Mouse (Mus musculus): Measurements from ENCODE around the gene Tesk2. TPM values are rescaled to one million over a fixed set of nuclear protein-coding genes. Genes with fewer than 3 reads are reported as not detected.

The Tesk2 gene
- polyA plus RNA-seq, 1 experiment from 2014 or later = 5.8 TPM

DNA sequence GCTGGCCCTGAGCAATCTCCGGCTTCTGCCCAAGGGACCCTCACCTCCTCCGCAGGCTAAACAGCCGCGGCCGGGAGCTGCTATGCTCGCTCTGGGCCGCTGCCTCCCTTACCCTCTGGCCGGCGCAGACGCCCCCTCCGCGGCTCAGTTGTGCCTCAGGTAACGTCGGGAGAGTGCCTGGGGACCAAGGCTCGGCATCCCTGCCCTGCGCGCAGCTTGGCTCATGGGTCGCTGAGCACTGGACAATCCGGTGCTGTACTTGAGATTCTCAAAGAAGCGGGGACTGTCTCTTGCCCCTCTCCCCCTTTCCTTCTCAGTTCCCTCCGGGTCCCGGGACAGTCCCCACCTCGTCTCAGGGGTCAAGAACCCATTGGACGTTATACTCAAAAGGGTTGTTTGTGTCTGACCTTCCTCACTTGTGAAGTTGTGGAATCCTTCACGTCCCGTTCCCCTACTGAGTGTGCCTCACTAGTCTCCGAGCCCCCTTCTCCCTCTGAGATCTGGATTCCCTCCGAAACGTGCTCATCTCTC, 415 bp downstream of the Tesk2 start:
- Histone ChIP-seq H3K27ac (peak overlapping the region; percentile 81), H3K4me1 (peaks cover 14% of the 10 kb centered on the region), H3K9ac (peak overlapping the region; percentile 66), H3K27me3 (replicated peaks) (no peaks in the 10 kb centered on the region), H3K36me3 (no peaks in the 10 kb centered on the region), H3K4me2 (peak overlapping the region; percentile 76), H3K9me3 (no peaks in the 10 kb centered on the region), H3K4me3 (replicated peaks) (peak overlapping the region; percentile 68)
- no peak; the same call in 1 of the 2 replicates for ATAC-seq (ENCODE audit: insufficient read depth, low FRiP score, low read depth)
- 1% methylated on average over 29 of the region's 29 CpGs for WGBS

DNA sequence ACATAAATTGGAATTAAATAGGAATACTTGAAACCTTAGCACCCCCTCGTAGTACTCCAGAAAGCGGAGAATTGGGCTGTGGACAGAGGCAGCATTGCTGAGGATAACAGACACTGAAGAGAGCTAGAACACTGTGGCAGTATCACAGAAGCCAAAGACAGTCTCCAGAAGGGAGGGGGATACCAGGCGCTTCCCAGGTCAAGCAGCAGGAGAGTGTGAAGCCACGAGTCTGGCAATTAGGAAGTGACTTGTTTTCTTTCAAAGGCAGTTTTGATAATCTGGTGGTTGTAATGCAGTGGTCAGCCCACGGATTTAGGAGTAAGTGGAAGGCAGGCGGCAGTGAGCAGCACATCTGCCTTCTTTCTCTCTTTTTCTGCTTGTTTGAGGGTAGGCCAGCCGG, 1.5 kb downstream of the Tesk2 start:
- no peak overlapping the region for H3K27ac ChIP-seq
- no peak overlapping the region for H3K9ac ChIP-seq
- no peak for ATAC-seq (ENCODE audit: insufficient read depth, low FRiP score, low read depth)
- no peaks in the 10 kb centered on the region for H3K36me3 ChIP-seq
- H3K27me3 ChIP-seq (replicated peaks) = no peaks in the 10 kb centered on the region
- H3K4me1 ChIP-seq = peaks cover 14% of the 10 kb centered on the region
- H3K4me3 ChIP-seq (replicated peaks) = 0 out of 2 replicates have a peak overlapping the region, but pooled peaks have one; percentile 68
- peak overlapping the region; percentile 76 for H3K4me2 ChIP-seq
- 46% methylated on average over 7 of the region's 7 CpGs for WGBS
- no peaks in the 10 kb centered on the region for H3K9me3 ChIP-seq

DNA sequence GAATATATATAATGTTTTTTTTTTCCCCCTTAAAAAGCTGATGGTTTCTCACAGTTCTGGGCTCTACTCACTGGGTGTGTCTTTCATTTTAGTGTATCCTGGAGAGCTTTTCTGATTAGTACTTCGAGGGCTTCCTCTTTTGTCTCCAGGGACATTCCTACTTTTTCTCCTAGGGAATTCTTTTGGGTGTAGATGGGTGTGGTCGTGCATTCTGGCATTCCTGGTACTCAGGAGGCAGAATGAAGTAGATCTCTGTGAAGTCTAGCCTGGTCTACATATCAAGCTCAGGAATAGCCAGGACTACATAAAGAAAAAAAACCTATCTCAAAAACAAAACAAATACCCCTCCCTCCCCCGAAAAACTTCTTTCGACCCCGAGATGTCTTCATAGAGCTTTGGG, 4.7 kb downstream of the Tesk2 start:
- Histone ChIP-seq H3K36me3 (no peaks in the 10 kb centered on the region), H3K9me3 (no peaks in the 10 kb centered on the region), H3K27ac (no peak overlapping the region), H3K27me3 (replicated peaks) (no peaks in the 10 kb centered on the region), H3K4me1 (peaks cover 9% of the 10 kb centered on the region), H3K4me3 (replicated peaks) (no peak overlapping the region), H3K9ac (no peak overlapping the region), H3K4me2 (no peak overlapping the region)
- WGBS = 76% methylated on average over 5 of the region's 5 CpGs
- no peak for ATAC-seq (ENCODE audit: insufficient read depth, low FRiP score, low read depth)

DNA sequence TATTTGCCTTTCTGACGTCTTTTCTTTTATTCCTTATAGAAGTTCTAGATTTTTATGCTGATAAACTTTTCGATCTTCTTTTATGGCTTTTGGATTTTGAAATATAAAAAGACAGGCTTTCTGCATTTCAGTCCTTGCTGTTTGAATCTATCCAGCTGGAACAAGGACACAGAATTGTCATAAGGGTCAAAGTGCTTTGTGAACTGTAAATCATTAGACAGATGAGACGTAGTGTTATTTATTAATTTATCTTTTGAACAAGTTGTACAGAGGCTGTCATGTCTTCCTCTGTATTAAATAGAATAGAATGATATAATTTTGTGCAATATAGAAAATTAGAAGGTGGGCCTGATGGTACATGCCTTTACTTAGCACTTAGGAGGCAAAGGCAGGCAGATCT, 6.7 kb downstream of the Tesk2 start:
- H3K27me3 ChIP-seq (replicated peaks) = no peaks in the 10 kb centered on the region
- no peak overlapping the region for H3K4me2 ChIP-seq
- H3K4me1 ChIP-seq = peaks cover 2% of the 10 kb centered on the region
- H3K9ac ChIP-seq = no peak overlapping the region
- H3K27ac ChIP-seq = no peak overlapping the region
- no peak for ATAC-seq (ENCODE audit: insufficient read depth, low FRiP score, low read depth)
- no peak overlapping the region for H3K4me3 ChIP-seq (replicated peaks)
- WGBS = 70% methylated on average over 3 of the region's 3 CpGs
- H3K36me3 ChIP-seq = no peaks in the 10 kb centered on the region
- no peaks in the 10 kb centered on the region for H3K9me3 ChIP-seq

DNA sequence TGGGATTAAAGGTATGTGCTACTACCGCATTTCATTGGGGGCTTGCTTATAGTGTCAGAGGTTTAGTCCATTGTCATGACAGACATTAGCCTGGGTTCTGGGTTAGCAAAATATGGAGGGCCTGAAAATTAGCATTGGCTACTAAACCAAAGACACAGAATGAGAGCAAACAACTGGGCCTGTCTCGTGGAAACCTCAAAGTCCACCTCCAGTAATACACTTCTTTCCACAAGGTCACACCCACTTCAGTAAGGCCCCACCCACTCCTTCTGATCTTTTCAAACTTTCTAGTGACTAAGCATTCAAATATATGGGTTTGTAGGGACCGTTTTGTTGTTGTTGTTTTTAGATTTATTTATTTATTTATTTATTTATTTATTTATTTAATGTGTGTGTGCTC, 8.8 kb downstream of the Tesk2 start:
- Histone ChIP-seq H3K4me2 (no peak overlapping the region), H3K9ac (no peak overlapping the region), H3K27ac (no peak overlapping the region), H3K27me3 (replicated peaks) (no peaks in the 10 kb centered on the region), H3K4me3 (replicated peaks) (no peak overlapping the region), H3K36me3 (no peaks in the 10 kb centered on the region), H3K4me1 (no peaks in the 10 kb centered on the region), H3K9me3 (no peaks in the 10 kb centered on the region)
- no peak for ATAC-seq (ENCODE audit: insufficient read depth, low FRiP score, low read depth)
- WGBS = 86% methylated on average over 3 of the region's 3 CpGs

DNA sequence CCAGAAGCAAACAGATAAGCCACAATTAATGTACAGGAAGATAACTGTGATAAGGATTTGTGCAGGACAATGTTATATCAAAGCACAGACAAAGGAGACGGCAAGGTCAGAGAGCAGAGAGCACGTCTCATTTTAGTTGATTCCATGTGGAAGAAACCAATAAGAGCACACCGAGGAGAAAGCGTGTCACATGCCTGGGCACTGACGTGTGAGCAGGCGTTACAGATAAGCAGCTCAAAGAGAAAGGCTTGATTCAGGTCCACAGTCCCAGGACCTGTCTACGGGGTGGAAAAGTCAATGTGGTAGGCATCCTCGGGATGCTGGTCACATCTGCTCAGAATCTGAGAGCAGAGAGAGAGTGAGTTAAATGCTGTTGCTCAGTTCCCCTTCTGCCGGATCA, 10.3 kb downstream of the Tesk2 start:
- WGBS = 74% methylated on average over 9 of the region's 9 CpGs
- no peaks in the 10 kb centered on the region for H3K9me3 ChIP-seq
- ATAC-seq (ENCODE audit: insufficient read depth, low FRiP score, low read depth) = no peak
- no peak overlapping the region for H3K4me2 ChIP-seq
- no peaks in the 10 kb centered on the region for H3K36me3 ChIP-seq
- no peak overlapping the region for H3K9ac ChIP-seq
- H3K27ac ChIP-seq = no peak overlapping the region
- H3K4me1 ChIP-seq = no peaks in the 10 kb centered on the region
- H3K4me3 ChIP-seq (replicated peaks) = no peak overlapping the region
- no peaks in the 10 kb centered on the region for H3K27me3 ChIP-seq (replicated peaks)

DNA sequence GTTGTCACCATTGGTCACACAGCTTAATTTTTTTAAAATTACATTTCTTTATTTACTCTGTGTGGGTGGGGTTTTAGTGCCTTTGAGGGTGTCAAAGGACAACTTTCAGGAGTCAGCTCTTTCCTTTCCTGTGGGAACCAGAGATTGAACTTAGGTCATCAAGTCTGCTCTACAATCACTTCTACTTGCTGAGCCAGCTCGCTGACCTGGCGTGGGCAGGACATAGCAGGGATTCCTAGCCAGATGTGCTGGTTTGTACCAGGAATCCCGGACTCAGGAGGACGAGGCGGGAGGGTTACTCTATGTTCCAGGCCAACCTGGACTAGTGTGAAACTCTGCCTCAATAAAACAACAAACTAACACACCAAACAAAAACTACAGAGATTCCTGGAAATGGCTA, 11.6 kb downstream of the Tesk2 start:
- Histone ChIP-seq H3K4me3 (replicated peaks) (no peak overlapping the region), H3K36me3 (no peaks in the 10 kb centered on the region), H3K9ac (no peak overlapping the region), H3K4me2 (no peak overlapping the region), H3K27ac (no peak overlapping the region), H3K27me3 (replicated peaks) (no peaks in the 10 kb centered on the region), H3K4me1 (no peaks in the 10 kb centered on the region), H3K9me3 (no peaks in the 10 kb centered on the region)
- WGBS = 68% methylated on average over 5 of the region's 5 CpGs
- ATAC-seq (ENCODE audit: insufficient read depth, low FRiP score, low read depth) = no peak

DNA sequence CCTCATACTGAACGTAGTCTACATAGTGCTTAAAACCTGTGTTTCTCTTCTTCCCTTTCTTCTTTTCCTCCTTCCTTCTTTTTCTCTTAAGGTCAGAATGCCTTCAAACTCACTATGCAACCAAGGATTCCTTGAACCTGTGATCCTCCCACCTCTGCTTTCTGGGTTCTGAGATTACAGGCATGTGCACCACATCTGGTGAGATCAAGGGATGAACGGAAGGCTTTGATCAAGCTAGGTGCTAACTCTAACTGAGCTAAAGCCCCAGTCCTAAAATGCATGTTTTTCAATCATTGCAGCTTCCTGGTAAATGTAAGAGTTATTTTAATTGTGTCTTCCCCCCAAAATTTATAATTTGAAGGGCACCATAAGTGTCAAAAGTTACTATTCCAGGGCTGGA, 14.2 kb downstream of the Tesk2 start:
- Histone ChIP-seq H3K4me3 (replicated peaks) (no peak overlapping the region), H3K4me2 (no peak overlapping the region), H3K36me3 (no peaks in the 10 kb centered on the region), H3K9me3 (no peaks in the 10 kb centered on the region), H3K27me3 (replicated peaks) (no peaks in the 10 kb centered on the region), H3K9ac (no peak overlapping the region), H3K27ac (no peak overlapping the region), H3K4me1 (no peaks in the 10 kb centered on the region)
- 71% methylated on average over 2 of the region's 2 CpGs for WGBS
- ATAC-seq (ENCODE audit: insufficient read depth, low FRiP score, low read depth) = no peak

DNA sequence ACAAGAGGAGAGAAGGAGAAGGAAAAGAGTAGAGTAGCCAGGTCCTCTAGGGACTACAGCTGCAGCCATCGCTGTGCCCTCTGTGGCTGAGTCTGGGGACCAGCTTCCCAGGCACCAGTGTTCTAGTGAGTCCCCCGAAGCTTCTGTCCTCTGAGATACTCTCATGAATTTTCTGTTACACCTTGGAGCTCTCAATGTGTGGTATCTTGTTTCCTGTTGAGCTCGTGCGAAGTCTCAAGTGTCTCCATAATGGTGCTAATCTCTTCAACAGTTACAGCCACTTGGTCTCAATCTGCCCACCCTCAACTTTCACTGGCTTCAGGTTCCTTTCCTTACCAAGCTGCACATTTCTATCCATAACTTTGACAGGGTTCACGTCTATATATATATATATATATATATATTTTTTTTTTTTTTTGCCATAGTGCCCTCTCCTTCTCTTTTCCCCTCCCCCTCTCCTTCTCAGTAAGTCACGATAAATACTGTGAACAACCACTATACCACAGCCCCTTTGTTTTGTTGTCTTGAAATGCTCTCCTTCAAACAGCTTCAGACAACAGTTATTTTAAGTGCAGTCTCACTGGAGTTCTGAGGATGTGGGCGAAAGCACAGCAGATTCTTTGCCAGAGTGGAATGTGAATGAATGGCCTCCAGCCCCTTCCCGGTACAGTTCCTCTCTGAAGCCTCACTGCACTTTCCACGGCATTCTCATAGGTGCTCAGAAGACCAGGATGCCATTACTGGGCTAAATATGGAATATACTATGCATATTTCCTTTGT, 18.4 kb downstream of the Tesk2 start:
- Histone ChIP-seq H3K27ac (no peak overlapping the region), H3K4me1 (no peaks in the 10 kb centered on the region), H3K4me2 (no peak overlapping the region), H3K9me3 (no peaks in the 10 kb centered on the region), H3K4me3 (replicated peaks) (no peak overlapping the region), H3K27me3 (replicated peaks) (no peaks in the 10 kb centered on the region), H3K36me3 (no peaks in the 10 kb centered on the region), H3K9ac (no peak overlapping the region)
- WGBS = 74% methylated on average over 9 of the region's 9 CpGs
- ATAC-seq (ENCODE audit: insufficient read depth, low FRiP score, low read depth) = no peak

DNA sequence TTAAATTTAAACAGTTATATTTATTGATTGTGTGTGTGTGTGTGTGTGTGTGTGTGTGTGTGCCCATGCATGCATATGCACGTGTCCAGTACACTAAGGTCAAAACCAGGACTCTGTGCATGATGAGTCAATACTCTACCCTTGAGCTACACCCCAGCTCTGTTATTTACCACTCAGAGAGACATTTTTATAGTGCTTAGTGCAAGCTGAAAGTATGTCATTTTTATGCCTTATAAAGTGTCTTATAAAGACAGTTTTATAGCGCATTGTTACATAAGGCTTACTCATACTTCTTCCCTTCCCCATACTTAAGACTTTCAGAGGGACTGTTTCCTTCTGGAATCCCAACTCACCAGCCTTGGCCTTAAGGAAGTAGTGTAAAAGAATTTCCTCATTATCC, 29.0 kb downstream of the Tesk2 start:
- no peak overlapping the region for H3K4me2 ChIP-seq
- H3K9ac ChIP-seq = no peak overlapping the region
- H3K4me3 ChIP-seq (replicated peaks) = no peak overlapping the region
- H3K9me3 ChIP-seq = no peaks in the 10 kb centered on the region
- H3K27ac ChIP-seq = no peak overlapping the region
- H3K27me3 ChIP-seq (replicated peaks) = no peaks in the 10 kb centered on the region
- WGBS = 84% methylated on average over 2 of the region's 2 CpGs
- no peak for ATAC-seq (ENCODE audit: insufficient read depth, low FRiP score, low read depth)
- H3K36me3 ChIP-seq = no peaks in the 10 kb centered on the region
- H3K4me1 ChIP-seq = no peaks in the 10 kb centered on the region

DNA sequence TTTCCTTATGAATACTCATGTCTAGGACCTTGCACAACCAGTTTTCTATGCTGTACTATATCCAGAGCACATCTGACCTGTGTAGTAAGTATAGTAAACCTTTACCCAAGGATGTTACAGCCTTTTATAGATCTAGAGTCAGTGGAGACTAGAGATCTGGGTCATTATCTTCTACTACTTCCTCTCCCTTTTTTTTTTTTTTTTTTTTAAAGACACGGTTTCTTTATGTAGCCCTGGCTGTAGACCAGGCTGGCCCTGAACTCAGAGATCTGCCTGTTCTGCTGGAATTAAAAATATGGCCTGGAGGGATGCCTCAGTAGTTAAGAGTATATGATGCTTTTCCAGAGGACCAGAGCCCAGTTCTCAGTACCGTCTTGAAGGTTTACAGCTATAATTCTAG, 41.2 kb downstream of the Tesk2 start:
- no peaks in the 10 kb centered on the region for H3K4me1 ChIP-seq
- H3K27ac ChIP-seq = no peak overlapping the region
- no peaks in the 10 kb centered on the region for H3K27me3 ChIP-seq (replicated peaks)
- no peak overlapping the region for H3K9ac ChIP-seq
- H3K4me2 ChIP-seq = no peak overlapping the region
- H3K4me3 ChIP-seq (replicated peaks) = no peak overlapping the region
- no peaks in the 10 kb centered on the region for H3K36me3 ChIP-seq
- H3K9me3 ChIP-seq = no peaks in the 10 kb centered on the region
- WGBS = 68% methylated on average over 2 of the region's 2 CpGs
- ATAC-seq (ENCODE audit: insufficient read depth, low FRiP score, low read depth) = no peak

DNA sequence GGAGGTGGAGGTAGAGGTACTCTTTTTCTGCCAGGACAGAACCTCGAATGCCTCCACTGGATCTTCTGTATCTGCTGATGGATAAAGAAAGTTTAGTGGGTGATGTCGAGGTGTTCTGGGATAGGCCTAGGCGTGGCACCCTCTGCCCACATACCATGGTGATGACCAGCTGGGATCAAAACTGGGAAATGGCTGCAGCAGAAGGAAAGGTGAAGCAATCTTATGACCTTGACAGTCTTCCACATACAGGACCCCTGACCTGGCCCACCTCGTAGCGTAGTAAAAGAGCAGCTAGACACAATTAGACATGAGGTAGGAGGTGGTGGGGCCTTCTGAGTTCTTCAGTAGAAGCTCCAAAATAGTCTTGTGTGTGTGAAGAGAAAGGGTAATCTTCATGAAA, 43.3 kb downstream of the Tesk2 start:
- Histone ChIP-seq H3K36me3 (no peaks in the 10 kb centered on the region), H3K9me3 (no peaks in the 10 kb centered on the region), H3K27ac (no peak overlapping the region), H3K9ac (no peak overlapping the region), H3K27me3 (replicated peaks) (no peaks in the 10 kb centered on the region), H3K4me2 (no peak overlapping the region), H3K4me1 (no peaks in the 10 kb centered on the region), H3K4me3 (replicated peaks) (no peak overlapping the region)
- no peak for ATAC-seq (ENCODE audit: insufficient read depth, low FRiP score, low read depth)
- 87% methylated on average over 5 of the region's 5 CpGs for WGBS

DNA sequence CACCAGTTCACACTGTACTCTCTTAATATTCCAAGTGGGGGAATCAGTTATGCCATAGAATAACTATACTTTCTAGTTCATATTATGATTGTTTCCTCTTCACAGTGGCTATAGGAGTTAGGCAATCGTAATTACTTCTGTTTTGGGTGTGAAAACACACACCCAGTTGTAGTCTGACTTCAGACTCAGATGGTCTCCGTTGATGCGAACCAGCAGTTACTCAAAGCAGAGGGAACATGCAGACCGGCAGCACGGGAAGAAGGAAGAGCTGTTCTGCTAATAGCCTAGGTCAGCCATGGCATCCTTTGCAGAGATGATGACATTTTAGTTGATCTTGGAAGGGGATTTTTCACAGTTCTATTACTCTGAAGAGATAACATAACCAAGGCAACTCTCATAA, 47.8 kb downstream of the Tesk2 start:
- Histone ChIP-seq H3K36me3 (no peaks in the 10 kb centered on the region), H3K27me3 (replicated peaks) (no peaks in the 10 kb centered on the region), H3K4me2 (no peak overlapping the region), H3K9me3 (no peaks in the 10 kb centered on the region), H3K4me3 (replicated peaks) (no peak overlapping the region), H3K4me1 (no peaks in the 10 kb centered on the region), H3K27ac (no peak overlapping the region), H3K9ac (no peak overlapping the region)
- no peak for ATAC-seq (ENCODE audit: insufficient read depth, low FRiP score, low read depth)
- WGBS = 80% methylated on average over 5 of the region's 5 CpGs
